Mouse (Mus musculus): ENCODE measurements around the gene Focad. TPM values are rescaled to one million over a fixed set of nuclear protein-coding genes. Genes with fewer than 3 reads are reported as not detected.

The Focad gene
- polyA plus RNA-seq, 1 experiment from 2014 or later: 6.5 TPM

- TF ChIP-seq EP300 (optimal IDR thresholded peaks at IDR 0.05): no peak
- no peak for TF ChIP-seq CTCF (IDR thresholded peaks at IDR 0.05; ENCODE audit: low read depth)
- WGBS: 94% methylated on average over 6 of the region's 6 CpGs
- H3K27ac ChIP-seq (replicated peaks): no peak overlapping the region
Observed at GRCm38 (mm10) chr4:88208676-88209075, 114.2 kb downstream of the Focad start.

GRCm38 (mm10) chr4:88209351-88209814, 115.0 kb downstream of the Focad start:
- Histone ChIP-seq H3K9ac (ENCODE audit: low read length) (no peak overlapping the region), H3K4me3 (ENCODE audit: low read depth, low read length) (no peak overlapping the region), H3K9me3 (ENCODE audit: control insufficient read depth, low read length) (no peaks in the 10 kb centered on the region), H3K36me3 (ENCODE audit: control insufficient read depth, insufficient read depth, low read length) (no peaks in the 10 kb centered on the region), H3K27me3 (ENCODE audit: control insufficient read depth, insufficient read depth, low read length) (no peaks in the 10 kb centered on the region), H3K27ac (replicated peaks) (no peak overlapping the region), H3K4me2 (replicated peaks; ENCODE audit: low read depth) (no peak overlapping the region), H3K4me1 (replicated peaks; ENCODE audit: control insufficient read depth, insufficient read depth) (no peaks in the 10 kb centered on the region)
- ATAC-seq (ENCODE audit: low FRiP score, low TSS enrichment): 0 out of 2 replicates have a peak, but pooled peaks have one; percentile 10
- WGBS: 53% methylated on average over 3 of the region's 3 CpGs
- TF ChIP-seq CTCF (IDR thresholded peaks at IDR 0.05; ENCODE audit: low read depth): no peak
- TF ChIP-seq EP300 (optimal IDR thresholded peaks at IDR 0.05): no peak
- DNase-seq (ENCODE audit: low spot score): no peak

More at GRCm38 (mm10) chr4:88208676-88209075, 114.2 kb downstream of the Focad start:
- Histone ChIP-seq H3K27me3 (ENCODE audit: control insufficient read depth, insufficient read depth, low read length) (no peaks in the 10 kb centered on the region), H3K9me3 (ENCODE audit: control insufficient read depth, low read length) (no peaks in the 10 kb centered on the region), H3K4me1 (replicated peaks; ENCODE audit: control insufficient read depth, insufficient read depth) (no peaks in the 10 kb centered on the region), H3K4me3 (ENCODE audit: low read depth, low read length) (no peak overlapping the region), H3K4me2 (replicated peaks; ENCODE audit: low read depth) (no peak overlapping the region), H3K36me3 (ENCODE audit: control insufficient read depth, insufficient read depth, low read length) (no peaks in the 10 kb centered on the region), H3K9ac (ENCODE audit: low read length) (no peak overlapping the region)
- ATAC-seq (ENCODE audit: low FRiP score, low TSS enrichment): no peak
- no peak for DNase-seq (ENCODE audit: low spot score)

GRCm38 (mm10) chr4:88210602-88211001, 116.2 kb downstream of the Focad start:
- H3K4me3 ChIP-seq (ENCODE audit: low read depth, low read length): no peak overlapping the region
- H3K27ac ChIP-seq (replicated peaks): no peak overlapping the region
- no peaks in the 10 kb centered on the region for H3K27me3 ChIP-seq (ENCODE audit: control insufficient read depth, insufficient read depth, low read length)
- DNase-seq (ENCODE audit: low spot score) (no peak), ATAC-seq (ENCODE audit: low FRiP score, low TSS enrichment) (no peak)
- 75% methylated on average over 6 of the region's 6 CpGs for WGBS
- no peak overlapping the region for H3K4me2 ChIP-seq (replicated peaks; ENCODE audit: low read depth)
- no peak for TF ChIP-seq EP300 (optimal IDR thresholded peaks at IDR 0.05)
- H3K9ac ChIP-seq (ENCODE audit: low read length): no peak overlapping the region
- no peaks in the 10 kb centered on the region for H3K9me3 ChIP-seq (ENCODE audit: control insufficient read depth, low read length)
- no peaks in the 10 kb centered on the region for H3K4me1 ChIP-seq (replicated peaks; ENCODE audit: control insufficient read depth, insufficient read depth)
- no peaks in the 10 kb centered on the region for H3K36me3 ChIP-seq (ENCODE audit: control insufficient read depth, insufficient read depth, low read length)

GRCm38 (mm10) chr4:88211200-88211885, 116.9 kb downstream of the Focad start:
- Histone ChIP-seq H3K9me3 (ENCODE audit: control insufficient read depth, low read length) (no peaks in the 10 kb centered on the region), H3K27me3 (ENCODE audit: control insufficient read depth, insufficient read depth, low read length) (no peaks in the 10 kb centered on the region), H3K4me3 (ENCODE audit: low read depth, low read length) (no peak overlapping the region), H3K27ac (replicated peaks) (no peak overlapping the region), H3K4me2 (replicated peaks; ENCODE audit: low read depth) (no peak overlapping the region), H3K36me3 (ENCODE audit: control insufficient read depth, insufficient read depth, low read length) (no peaks in the 10 kb centered on the region), H3K9ac (ENCODE audit: low read length) (no peak overlapping the region), H3K4me1 (replicated peaks; ENCODE audit: control insufficient read depth, insufficient read depth) (no peaks in the 10 kb centered on the region)
- WGBS: 87% methylated on average over 2 of the region's 2 CpGs
- DNase-seq (ENCODE audit: low spot score): no peak
- TF ChIP-seq CTCF (IDR thresholded peaks at IDR 0.05; ENCODE audit: low read depth) (no peak), EP300 (optimal IDR thresholded peaks at IDR 0.05) (no peak)
- ATAC-seq (ENCODE audit: low FRiP score, low TSS enrichment): no peak

- Histone ChIP-seq H3K27ac (replicated peaks) (no peak overlapping the region), H3K9ac (ENCODE audit: low read length) (no peak overlapping the region), H3K9me3 (ENCODE audit: control insufficient read depth, low read length) (no peaks in the 10 kb centered on the region), H3K36me3 (ENCODE audit: control insufficient read depth, insufficient read depth, low read length) (no peaks in the 10 kb centered on the region), H3K4me3 (ENCODE audit: low read depth, low read length) (no peak overlapping the region), H3K4me1 (replicated peaks; ENCODE audit: control insufficient read depth, insufficient read depth) (no peaks in the 10 kb centered on the region), H3K27me3 (ENCODE audit: control insufficient read depth, insufficient read depth, low read length) (no peaks in the 10 kb centered on the region), H3K4me2 (replicated peaks; ENCODE audit: low read depth) (no peak overlapping the region)
- WGBS: 59% methylated on average over 3 of the region's 3 CpGs
- TF ChIP-seq EP300 (optimal IDR thresholded peaks at IDR 0.05) (no peak), CTCF (IDR thresholded peaks at IDR 0.05; ENCODE audit: low read depth) (no peak)
- DNase-seq (ENCODE audit: low spot score) (no peak), ATAC-seq (ENCODE audit: low FRiP score, low TSS enrichment) (peak; percentile 35; the same call in 1 of the 2 replicates)
Observed at GRCm38 (mm10) chr4:88213895-88214294, 119.5 kb downstream of the Focad start.

GRCm38 (mm10) chr4:88218286-88218685, 123.9 kb downstream of the Focad start:
- Histone ChIP-seq H3K4me2 (replicated peaks; ENCODE audit: low read depth) (no peak overlapping the region), H3K27me3 (ENCODE audit: control insufficient read depth, insufficient read depth, low read length) (no peaks in the 10 kb centered on the region), H3K9me3 (ENCODE audit: control insufficient read depth, low read length) (no peaks in the 10 kb centered on the region), H3K36me3 (ENCODE audit: control insufficient read depth, insufficient read depth, low read length) (no peaks in the 10 kb centered on the region), H3K9ac (ENCODE audit: low read length) (no peak overlapping the region), H3K27ac (replicated peaks) (no peak overlapping the region), H3K4me3 (ENCODE audit: low read depth, low read length) (no peak overlapping the region), H3K4me1 (replicated peaks; ENCODE audit: control insufficient read depth, insufficient read depth) (no peaks in the 10 kb centered on the region)
- ATAC-seq (ENCODE audit: low FRiP score, low TSS enrichment) (no peak), DNase-seq (ENCODE audit: low spot score) (no peak)
- WGBS: 79% methylated on average over 6 of the region's 6 CpGs
- TF ChIP-seq EP300 (optimal IDR thresholded peaks at IDR 0.05): no peak
- TF ChIP-seq CTCF (IDR thresholded peaks at IDR 0.05; ENCODE audit: low read depth): no peak
